Mouse (Mus musculus) embryonic stem cell, embryonic (primary cell): Measurements from ENCODE around the gene 1700009N14Rik.

Experiments
- CTCF ChIA-PET, 4 experiments: fragments of 300-600 bp in 2 of 4; fragments of 350-600 bp in 2 of 4; sonication (Branson Sonifier 250); formaldehyde crosslinking; loops; one replicate each; lab custom pipeline; 2022; ENCODE audit warnings: inconsistent platforms in 2 of 4; lab: Charles Lee
- POLR2A ChIA-PET, 4 experiments: fragments of 300-600 bp in 2 of 4; fragments of 350-600 bp in 2 of 4; sonication (Branson Sonifier 250); formaldehyde crosslinking; loops; one replicate each; lab custom pipeline; 2022; ENCODE audit warnings: antibody characterized with exemption in 4 of 4, inconsistent platforms in 1 of 4; lab: Charles Lee

The 1700009N14Rik gene

GRCm38 (mm10) chr4:39450069-39450468, at the start of gene 1700009N14Rik:
1700009N14Rik (plus strand) TSS chr4:39450295.
- ChIA-PET CTCF (no interaction called here), POLR2A (no interaction called here)

- ChIA-PET CTCF (no interaction called here), POLR2A (no interaction called here)
Measured at GRCm38 (mm10) chr4:39437870-39438367, 12.2 kb upstream of the 1700009N14Rik start.

- ChIA-PET CTCF (no interaction called here), POLR2A (no interaction called here)
Measured at GRCm38 (mm10) chr4:39474291-39474690, 24.2 kb downstream of the 1700009N14Rik start.

- ChIA-PET CTCF (no interaction called here), POLR2A (no interaction called here)
Measured at GRCm38 (mm10) chr4:39486393-39486792, 36.3 kb downstream of the 1700009N14Rik start.

- ChIA-PET CTCF (no interaction called here), POLR2A (no interaction called here)
Measured at GRCm38 (mm10) chr4:39493596-39493995, 43.5 kb downstream of the 1700009N14Rik start.

GRCm38 (mm10) chr4:39495875-39496274, 45.8 kb downstream of the 1700009N14Rik start:
- ChIA-PET CTCF (no interaction called here), POLR2A (no interaction called here)
